Mouse (Mus musculus) layer of hippocampus, adult 8-10 months (tissue): ENCODE data around the gene Trappc6a. TPM values are rescaled to one million over a fixed set of nuclear protein-coding genes. Genes with fewer than 3 reads are reported as not detected.
"Not testable (repeated sequence)": the region's sequence is repeated elsewhere in the genome, so short reads cannot be mapped to it uniquely, and the experiment has no call there.

Source experiments
- DNase-seq, 2 experiments: peaks; one replicate each; pipeline ENCODE4 v3.0.0; 2022; ENCODE audit warnings: low spot score in 2 of 2
- total RNA-seq, 4 experiments: library from RNA; stranded (reverse); gene quantifications; 2 replicates each; pipeline ENCODE4 v1.2.4; 2022

Gene Trappc6a
- total RNA-seq, 4 experiments from 2014 or later, result 17.1 to 25.2 (median 21.6) TPM

DNA sequence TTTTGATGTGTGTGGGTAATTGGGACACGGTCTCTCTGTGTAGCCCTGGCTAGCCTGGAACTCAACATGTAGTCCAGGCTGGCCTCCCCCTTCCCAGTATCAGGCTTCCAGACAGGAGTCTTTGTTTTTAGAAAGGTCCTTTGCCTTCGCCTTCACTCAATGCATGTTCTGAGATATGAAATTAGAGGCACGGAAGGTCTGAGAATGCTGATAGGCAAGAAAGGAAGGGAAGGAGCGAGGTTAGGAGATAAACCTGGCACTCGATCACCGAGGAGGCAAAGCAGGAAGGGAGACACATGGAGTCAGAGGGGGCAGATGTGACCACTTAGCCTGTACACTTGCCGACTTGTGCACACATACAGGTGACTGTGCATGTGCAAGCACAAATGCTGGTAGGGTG is 21.6 kb upstream of the Trappc6a start:
- no peak for DNase-seq

DNA sequence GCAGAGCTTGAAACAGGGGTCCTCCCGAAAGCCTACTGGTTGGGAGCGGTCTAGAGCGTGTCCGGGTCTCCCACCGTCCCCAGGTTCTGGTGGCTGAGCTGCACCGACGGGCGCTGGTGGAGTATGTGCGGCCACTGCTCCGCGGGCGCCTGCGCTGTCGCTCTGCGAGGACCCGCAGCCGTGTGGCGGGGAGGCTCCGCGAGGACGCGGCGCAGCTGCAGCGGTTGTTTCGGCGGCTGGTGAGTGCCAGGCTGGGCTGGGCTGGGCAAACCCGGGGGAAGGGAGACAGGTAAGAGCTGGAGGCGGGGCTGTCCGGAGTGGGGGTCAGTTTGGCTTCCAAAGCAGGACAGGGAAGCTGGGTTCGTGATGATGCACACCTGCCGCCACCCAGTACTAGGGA is 18.7 kb upstream of the Trappc6a start:
- DNase-seq, result no peak

DNA sequence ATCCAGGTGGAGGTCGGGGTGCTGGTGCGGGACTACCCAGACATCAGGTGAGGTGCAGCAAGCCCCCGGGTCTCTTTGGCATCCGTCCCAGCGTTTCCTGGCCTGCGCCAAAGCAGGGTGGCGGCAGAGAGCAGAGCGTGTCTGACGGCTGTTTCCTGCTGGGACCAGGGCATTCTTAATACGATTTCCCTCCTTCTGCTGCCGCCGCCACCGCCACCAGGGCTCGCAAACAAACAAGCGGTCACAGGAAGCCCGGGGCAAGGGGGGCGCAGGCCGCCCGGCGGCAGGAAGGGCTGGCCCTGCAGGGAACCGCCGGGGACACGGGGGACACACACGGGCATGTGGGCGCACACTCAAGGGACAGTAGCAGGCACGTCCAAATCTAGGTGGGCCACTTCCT is 16.5 kb upstream of the Trappc6a start:
- no peak for DNase-seq

DNA sequence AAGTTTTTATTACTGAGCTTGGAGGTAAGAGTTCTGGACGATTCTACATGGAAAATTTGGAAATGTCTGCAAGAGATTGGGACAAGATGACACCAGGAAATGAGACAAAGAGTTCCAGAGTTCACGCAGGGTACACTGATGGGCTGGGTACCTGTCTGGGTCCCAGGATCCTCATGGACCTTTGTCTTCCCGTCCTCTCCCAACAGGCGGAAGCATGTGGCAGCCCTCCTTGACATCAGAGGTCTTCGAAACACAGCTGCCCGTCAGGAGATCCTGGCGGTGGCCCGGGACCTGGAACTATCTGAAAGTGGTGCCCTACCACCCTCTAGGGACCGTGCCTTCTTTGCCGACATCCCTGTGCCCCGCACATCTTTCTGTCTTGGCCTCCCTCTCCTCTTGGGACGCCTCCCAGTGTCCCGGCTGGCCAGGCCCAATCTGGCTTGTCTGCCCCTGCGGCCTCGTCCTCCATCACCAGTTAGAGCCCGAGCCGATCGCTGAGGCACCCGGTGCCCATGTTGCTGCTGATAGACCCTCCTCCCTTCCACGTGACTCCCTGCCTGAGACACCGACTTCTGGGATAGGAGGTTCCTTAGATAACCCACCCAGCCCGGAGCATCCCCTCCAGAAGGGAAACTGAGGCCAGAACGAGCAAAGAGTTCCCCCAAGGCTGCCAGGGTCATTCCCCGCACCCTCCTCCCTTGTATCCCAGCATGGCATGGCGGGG is 13.3 kb upstream of the Trappc6a start:
- no peak for DNase-seq

DNA sequence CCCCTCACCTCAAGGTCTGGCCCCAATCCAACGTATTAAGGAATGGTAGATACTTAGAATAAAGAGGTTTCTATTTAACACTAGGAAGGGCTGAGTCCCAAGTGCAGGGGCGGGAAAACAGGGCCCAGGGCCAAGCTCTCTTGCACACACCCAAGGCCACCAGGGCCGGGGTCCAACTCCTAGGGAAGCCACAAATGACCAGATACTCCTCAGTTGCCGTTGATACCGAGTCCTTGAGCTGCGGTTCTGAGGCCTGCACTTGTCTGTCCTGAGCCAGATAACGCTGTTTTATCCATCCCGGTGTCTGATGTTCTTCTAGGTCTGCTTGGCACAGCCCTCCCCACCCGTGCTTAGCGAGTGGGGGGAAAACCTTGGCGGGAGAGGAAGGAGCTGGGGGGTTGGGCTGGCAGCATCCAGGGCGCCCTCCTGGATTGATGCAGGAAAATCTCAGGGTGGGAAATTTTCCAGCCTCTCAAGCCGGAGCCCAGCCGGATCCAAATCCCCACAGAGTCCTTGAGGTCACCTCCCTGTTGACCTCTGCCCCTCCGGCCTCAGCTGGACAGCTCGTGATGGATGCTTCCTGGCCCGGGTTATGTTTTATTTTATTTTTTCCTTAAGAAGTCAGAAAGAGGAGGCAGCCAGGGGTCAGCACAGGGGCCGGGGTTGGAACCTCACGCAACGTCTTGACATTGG is 12.5 kb upstream of the Trappc6a start:
- no peak for DNase-seq

DNA sequence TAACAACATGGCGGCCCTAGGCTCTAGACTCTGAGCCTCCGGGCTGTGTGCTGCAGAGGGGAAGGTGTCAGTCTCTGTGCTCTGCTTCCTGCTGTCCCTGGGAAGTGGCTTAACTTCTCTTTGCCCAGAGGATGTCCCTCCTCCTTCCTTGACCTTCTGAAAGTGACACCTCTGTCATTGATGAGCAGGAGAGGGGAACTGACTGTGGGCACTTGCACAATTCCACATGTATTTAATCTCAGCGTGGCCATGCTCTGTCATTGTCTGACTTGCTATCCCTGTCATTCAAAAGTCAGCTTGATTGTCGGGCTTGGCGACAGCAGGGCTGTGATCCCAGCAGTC is 12.0 kb upstream of the Trappc6a start:
- no peak for DNase-seq

DNA sequence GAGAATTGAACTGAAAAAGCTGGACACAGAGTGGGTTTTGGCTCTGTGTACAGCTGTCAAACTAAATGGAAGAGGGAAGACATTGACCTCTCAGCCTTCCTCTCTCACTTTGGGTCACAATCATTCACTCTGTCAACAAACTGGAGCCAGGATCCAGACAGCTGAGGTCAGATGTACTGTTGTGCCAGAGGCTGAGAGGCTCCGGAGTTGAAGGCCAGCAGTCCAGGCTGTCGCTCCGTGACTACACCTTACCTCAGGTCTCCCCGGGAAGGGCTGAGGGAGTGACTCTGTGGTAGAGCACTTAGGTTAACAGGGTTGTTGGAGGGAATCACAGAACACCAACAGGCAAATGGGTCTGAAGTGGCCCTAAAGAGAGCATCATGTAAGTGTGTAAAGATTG is 9.9 kb upstream of the Trappc6a start:
- DNase-seq, result no peak

DNA sequence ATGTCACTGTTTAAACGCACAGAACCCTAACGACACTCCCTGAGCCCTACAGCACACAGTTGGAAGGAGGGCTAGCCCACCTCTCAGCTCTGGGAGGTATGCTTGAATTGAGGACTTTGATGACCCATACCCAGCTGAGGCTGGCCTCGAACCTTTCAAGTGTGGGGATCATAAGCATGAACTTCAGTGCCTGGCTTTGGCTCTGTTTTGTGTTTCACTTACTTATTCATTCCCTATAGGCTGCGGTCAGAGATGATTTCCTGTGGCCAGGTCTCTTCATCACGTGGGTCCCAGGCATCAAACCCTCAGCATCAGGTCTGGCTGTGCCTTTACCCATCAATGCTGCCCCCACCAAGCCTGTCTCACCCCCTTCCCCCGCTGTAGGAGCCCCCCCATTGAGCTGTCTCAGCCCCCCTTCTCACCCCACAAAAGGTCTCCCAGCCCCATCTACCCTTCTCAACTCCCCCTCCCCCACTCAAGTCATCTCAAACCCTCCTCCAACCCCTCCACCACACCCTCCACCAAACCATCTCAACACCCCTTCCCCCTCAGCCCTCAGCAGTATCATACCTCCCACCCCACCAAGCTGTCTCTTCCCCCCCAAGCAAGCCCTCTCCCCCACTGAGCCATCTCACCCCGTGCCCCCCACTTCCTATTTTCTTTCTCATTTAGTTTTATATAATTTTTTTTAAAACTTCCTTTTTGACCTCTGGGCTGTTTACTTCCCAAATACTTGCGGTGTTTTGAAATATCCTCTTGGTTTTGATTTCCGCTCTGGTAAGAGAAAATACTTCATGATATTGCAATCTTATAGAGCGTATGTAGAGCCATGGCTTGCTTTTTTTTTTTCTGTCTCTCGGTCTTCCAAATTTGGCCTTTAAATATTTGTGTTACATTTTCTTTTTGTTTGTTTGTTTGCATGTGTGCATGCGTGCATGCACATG is 7.5 kb upstream of the Trappc6a start:
- no peak for DNase-seq

DNA sequence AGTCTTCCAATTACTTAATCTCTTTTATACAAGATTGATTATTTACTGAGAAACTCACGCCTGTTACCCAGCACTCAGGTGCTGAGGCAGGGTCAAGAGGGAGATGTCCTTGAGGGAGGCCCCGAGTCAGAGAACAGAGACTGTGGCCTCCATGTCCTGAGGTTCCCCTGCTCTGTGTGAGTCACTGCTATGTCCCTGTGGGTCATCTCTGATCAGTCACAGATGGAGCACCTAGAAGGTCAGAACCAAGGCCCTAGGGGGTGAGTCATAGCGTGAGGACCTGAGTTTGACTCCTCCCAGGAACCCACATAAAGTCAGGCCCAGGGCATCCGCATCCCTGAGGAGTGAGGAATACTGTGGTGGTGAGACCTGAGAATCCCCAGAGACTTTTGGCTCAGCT is 6.5 kb upstream of the Trappc6a start:
- no peak for DNase-seq

DNA sequence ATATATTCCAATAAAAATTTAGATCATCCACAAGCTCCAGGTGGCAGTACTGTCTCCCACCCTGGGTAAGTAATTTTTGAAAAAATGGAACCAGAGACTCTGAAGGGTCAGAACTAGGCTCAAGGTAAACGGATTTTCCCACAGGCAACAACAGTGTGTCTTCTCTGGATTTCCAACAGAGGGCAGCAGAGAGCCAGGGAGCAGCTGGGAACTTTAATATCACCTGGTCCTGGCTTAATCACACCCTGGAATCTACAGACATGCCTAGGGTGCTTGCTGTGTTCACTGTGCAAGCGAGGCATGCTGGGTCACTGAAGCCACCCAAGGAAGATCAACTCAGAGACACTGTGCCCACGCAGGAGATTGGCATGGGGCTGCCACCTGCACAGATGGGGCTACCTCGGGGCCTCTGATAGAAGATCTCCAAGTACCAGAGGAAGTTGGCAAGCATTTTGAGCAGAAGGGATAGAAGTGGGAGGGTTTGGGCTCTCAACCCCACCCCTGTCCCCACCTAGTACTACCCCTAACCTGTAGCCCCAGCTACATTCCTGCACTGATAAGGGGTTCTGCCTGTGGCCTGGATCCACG is 4.6 kb upstream of the Trappc6a start:
- DNase-seq, result no peak

DNA sequence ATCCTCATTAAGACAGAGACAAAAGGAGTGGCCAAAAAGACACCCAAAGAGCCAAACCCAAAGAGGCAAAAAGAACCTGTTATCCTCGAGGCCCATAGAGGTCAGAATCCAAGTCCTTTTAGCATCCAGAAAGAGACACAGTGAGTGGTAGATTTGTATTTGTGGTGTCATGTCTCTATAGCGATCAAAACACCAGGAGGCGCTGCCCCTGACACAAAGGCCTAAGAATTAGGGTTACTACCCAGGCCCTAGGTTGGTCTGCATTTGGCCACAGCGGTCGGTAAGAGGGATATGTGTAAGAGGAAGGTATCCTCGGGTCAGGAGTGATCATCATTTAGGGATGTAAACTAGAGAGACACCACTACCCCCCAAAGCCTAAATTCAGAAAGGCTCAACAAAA is 1.9 kb upstream of the Trappc6a start:
- DNase-seq, result no peak

DNA sequence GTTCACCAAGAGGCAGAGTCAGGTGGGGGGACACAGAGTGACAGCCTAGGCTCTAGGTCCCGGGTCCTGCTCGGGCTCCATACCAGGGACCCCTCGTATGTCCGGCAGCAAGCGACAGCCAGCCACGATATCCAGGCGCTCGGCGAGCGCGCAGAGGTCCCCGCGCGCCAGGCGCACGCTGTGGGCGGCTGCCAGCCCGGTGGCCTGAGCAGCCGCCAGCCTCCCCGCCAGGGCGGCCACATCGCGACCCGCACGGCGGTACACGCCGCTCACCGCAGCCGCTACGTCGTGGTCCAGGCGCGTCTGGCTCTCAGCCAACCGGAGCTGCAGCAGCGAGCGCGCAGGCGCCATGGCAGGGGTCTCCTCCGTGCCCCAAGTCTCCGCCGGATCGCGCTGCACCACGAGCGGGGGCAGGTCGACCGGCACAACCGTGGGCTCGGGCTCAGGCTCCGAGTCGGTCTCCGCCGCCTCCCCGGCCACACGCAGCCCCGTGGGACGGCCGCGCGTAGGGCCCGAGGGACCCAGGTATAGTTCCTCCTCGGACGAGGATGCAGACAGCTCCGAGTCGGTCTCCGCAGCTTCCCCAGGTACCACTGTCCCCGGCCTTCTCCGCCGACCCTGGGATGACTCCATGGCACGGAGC is 1.1 kb upstream of the Trappc6a start:
- DNase-seq, result no peak

DNA sequence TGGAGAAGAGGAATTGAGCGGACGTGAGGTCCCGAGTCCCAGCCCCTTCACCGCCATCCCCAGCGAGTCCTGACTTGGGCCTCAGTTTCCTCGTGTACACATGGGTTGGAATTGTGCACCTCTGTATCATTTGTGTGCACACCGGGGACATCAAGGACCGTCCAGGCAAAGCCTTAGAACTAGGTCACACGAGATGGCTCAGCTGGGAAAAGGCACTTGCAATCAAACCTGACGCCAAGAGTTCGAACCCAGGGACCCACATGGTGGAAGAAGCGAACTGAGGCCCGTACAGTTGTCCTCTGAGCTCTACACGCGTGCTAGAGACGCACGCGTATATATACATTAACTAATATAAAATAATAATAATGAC is 598 bp upstream of the Trappc6a start:
- no peak for DNase-seq

DNA sequence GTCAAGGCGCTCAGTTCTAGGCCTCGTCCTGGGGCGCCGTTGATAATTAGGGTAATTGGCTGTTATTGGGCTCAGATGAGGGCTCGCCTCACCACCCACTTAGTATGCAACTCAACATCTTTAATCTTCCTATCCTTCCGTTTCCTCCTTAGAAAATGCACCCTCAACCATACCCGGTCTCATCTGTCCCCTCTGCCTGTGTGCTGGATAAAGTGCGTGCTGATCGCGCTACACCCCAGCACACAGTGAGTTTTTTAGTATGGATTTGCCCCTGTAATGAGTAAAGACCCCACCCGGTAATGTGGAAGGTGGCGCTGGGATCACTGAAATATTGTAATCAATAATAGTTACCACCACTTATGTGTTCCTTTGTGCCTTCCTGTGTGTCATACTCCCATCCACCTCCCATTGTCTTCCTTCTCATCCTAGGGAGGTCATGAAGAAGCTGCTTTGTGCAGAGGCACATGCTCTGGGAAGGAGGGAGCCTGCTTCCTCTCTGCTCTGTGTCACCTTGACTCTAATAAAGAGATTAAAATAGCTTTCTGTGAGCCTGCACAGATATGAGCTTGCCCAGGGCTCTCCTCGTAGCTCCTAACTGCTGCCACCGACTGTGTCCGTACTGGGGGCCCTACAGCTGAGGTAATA is 851 bp downstream of the Trappc6a start:
- DNase-seq, result no peak

DNA sequence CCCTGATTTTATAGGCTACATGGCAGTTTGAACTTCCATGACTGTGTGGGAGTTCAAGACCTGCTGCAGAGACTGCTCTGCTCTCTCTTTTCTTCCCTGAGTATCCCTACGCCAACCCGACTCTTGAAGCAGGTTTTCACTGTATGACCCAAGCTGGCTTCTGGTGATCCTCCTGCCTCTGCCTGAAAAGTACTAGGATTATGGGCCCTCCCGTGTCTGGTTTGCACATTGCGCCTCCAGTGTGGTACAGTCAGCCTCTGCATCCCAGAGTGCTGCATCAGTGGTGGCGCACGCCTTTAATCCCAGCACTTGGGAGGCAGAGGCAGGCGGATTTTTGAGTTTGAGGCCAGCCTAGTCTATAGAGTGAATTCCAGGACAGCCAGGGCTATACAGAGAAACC is 1.6 kb downstream of the Trappc6a start:
- DNase-seq, result no peak

DNA sequence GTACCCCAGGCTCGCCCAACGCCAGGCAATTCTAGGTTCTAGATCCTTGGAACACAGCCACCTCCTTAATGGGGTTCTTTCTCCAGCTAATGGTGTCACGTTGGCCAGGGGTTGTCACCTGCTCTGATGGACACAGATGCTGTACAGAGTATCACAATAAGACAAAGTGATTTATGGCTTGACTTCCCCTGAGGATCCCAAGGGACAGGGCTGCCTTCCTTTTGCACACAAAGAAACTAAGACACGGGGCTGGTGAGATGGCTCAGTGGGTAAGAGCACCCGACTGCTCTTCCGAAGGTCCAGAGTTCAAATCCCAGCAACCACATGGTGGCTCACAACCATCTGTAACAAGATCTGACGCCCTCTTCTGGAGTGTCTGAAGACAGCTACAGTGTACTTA is 3.7 kb downstream of the Trappc6a start:
- not testable (repeated sequence) for DNase-seq

DNA sequence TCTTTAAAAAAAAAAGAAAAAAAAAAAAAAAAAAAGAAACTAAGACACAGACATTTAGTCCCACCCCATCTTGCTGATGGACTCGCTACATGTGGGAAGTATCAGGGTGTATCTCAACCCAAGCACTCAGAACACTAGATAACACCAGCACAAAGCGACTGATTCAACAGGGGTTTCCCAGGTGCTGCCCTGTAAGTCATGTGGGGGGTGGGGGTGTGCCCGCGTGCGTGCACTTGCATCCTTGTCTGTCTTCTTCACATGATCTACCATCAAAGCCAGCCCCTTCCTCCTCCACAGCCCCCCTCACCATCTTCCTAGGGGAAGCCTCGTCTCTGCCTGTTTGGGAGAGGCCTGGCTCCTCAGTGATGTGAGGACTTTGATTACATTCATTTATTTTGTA is 4.2 kb downstream of the Trappc6a start:
- no peak for DNase-seq

DNA sequence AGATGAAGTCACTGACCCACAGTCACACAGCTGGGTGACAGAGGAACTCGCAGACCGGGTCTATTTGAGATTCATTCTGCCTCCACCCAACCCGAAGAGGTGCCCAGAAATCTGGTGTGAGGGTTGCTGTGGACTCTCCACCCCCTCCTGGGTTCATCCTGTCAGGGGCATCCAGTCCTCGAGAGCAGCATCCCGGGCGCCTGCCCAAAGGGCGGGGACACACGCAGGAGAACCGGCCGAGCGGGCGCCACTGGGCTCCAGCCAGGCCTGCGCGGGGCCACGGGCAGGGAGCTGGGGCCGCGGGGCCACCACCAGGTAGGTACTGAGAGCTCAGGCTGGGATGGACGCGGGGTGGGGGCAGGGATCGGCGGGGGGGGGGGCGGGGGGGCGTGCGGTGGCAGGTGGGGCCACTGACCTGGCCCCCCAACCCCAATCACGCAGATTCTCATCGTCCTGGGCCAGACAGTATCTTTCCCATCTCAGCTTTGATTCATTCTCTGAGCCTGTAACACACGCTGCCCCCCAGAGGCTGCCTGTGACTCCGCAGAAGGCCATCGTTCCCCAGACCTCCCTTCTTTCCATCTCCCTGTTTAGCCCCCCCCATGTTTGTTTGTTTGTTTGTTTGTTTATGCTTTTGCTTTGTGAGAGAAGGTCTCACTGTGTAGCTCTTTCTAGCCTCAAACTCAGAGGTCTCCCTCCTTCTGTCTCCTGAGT is 9.6 kb downstream of the Trappc6a start, which contains the start of gene Nkpd1:
Gene Nkpd1, plus strand, starts transcription at position 187 of the 714 bp plus-strand sequence.
- DNase-seq, result no peak

DNA sequence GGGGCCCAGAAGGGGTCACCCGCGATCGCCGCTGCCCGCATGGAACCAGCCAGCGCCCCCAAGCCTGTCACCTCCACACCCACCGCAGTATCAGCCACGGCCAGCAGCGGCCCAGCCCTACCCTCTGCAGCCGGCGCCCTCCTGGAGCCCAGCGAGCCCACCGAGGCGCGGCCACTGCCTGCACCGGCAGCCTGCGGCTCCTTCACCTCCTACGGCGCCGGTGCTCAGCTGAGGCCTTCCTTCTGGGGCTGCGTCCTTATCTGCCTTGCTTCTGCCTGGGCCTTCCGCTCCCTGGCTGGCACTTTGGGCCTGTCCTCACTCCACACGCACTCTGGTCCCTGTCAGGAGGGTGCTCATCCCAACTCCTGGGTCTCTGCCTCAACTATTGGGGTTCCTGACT is 11.8 kb downstream of the Trappc6a start:
- no peak for DNase-seq
